Mouse (Mus musculus): ENCODE measurements around the gene Wnt11.

GRCm38 (mm10) chr7:98838729-98839141, 3.8 kb downstream of the Wnt11 start:
- TF ChIP-seq EP300 (optimal IDR thresholded peaks at IDR 0.05) (no peak), CTCF (IDR thresholded peaks at IDR 0.05; ENCODE audit: low read depth) (peak; percentile 70)

Data from stomach, postnatal 0 days (tissue).